Mouse (Mus musculus) testis, adult 2 months (tissue): ENCODE data around the gene Ifitm1.

Source experiments
- CTCF ChIP-seq: fragments of 200-500 bp; IDR thresholded peaks from 2 replicates; pipeline ENCODE4 v1.5.1; 2012; ENCODE audit warnings: low read depth, mild to moderate bottlenecking, inconsistent platforms, low read length, moderate library complexity; ENCODE audit not compliant: control insufficient read depth, insufficient read depth, insufficient replicate concordance
- POLR2A ChIP-seq: fragments of 200-500 bp; IDR thresholded peaks from 2 replicates; pipeline ENCODE4 v1.6.1; 2012; ENCODE audit warnings: low read depth, mild to moderate bottlenecking, inconsistent platforms, low read length, moderate library complexity; ENCODE audit not compliant: control insufficient read depth

GRCm38 (mm10) chr7:140962733-140963132, 4.3 kb upstream of the Ifitm1 start:
- TF ChIP-seq CTCF, result no peak
- TF ChIP-seq POLR2A, result no peak
